Mouse (Mus musculus) embryo, embryonic 10.5 days (tissue): ENCODE measurements at regions not wholly inside any gene's neighbourhood (a gene's known extent, or its start where the extent isn't known, plus 50 kb on each side); places are given as distances from the start of the nearest gene placed in this dataset.
A peak's percentile ranks its signal among the peaks of the same experiment; 100 is the strongest.

Experiments
- DNase-seq: peaks from one replicate; pipeline ENCODE4 v3.0.0-alpha.2; 2015; ENCODE audit warnings: low spot score

GRCm38 (mm10) chr16:79986746-79987145 lies 895.8 kb upstream of the Tmprss15 start:
- DNase-seq: no peak

GRCm38 (mm10) chr16:79972146-79972545 lies 881.2 kb upstream of the Tmprss15 start:
- DNase-seq: no peak

GRCm38 (mm10) chr16:79937042-79937441 lies 846.1 kb upstream of the Tmprss15 start:
- DNase-seq: no peak

GRCm38 (mm10) chr16:79907126-79907525 lies 816.2 kb upstream of the Tmprss15 start:
- DNase-seq: peak; percentile 9

- peak; percentile 4 for DNase-seq
Measured at GRCm38 (mm10) chr16:79901467-79901866, 810.6 kb upstream of the Tmprss15 start.

- no peak for DNase-seq
Measured at GRCm38 (mm10) chr16:79881855-79882254, 791.0 kb upstream of the Tmprss15 start.

- no peak for DNase-seq
Measured at GRCm38 (mm10) chr16:79878063-79878462, 787.2 kb upstream of the Tmprss15 start.

GRCm38 (mm10) chr16:79876827-79877226 lies 785.9 kb upstream of the Tmprss15 start:
- no peak for DNase-seq

GRCm38 (mm10) chr16:79870578-79871270 lies 779.8 kb upstream of the Tmprss15 start:
- no peak for DNase-seq

GRCm38 (mm10) chr16:79859540-79859939 lies 768.6 kb upstream of the Tmprss15 start:
- no peak for DNase-seq

- no peak for DNase-seq
Measured at GRCm38 (mm10) chr16:79849152-79849551, 758.3 kb upstream of the Tmprss15 start.

- DNase-seq: no peak
Measured at GRCm38 (mm10) chr16:79816913-79817312, 726.0 kb upstream of the Tmprss15 start.

GRCm38 (mm10) chr16:79778729-79779128 lies 687.8 kb upstream of the Tmprss15 start:
- DNase-seq: no peak
